Mouse (Mus musculus): ENCODE measurements around the gene Mmrn1. TPM values are rescaled to one million over a fixed set of nuclear protein-coding genes. Genes with fewer than 3 reads are reported as not detected.

Mmrn1 gene
- polyA plus RNA-seq, 1 experiment from 2014 or later, result 9.9 TPM

GRCm38 (mm10) chr6:60979039-60979438, 54.3 kb downstream of the Mmrn1 start:
- H3K4me2 ChIP-seq (ENCODE audit: low read depth, low read length), result no peak overlapping the region
- no peaks in the 10 kb centered on the region for H3K4me1 ChIP-seq (ENCODE audit: control insufficient read depth, insufficient read depth, low read length)
- no peak for DNase-seq (ENCODE audit: low spot score)
- no peaks in the 10 kb centered on the region for H3K36me3 ChIP-seq (ENCODE audit: control insufficient read depth, insufficient read depth, low read length)
- no peak overlapping the region for H3K4me3 ChIP-seq (ENCODE audit: low read depth, low read length)
- WGBS, result 83% methylated on average over 2 of the region's 2 CpGs
- H3K9me3 ChIP-seq (ENCODE audit: control insufficient read depth, low read length), result no peaks in the 10 kb centered on the region
- no peak overlapping the region for H3K9ac ChIP-seq (ENCODE audit: low read depth, low read length)
- no peak overlapping the region for H3K27ac ChIP-seq (replicated peaks; ENCODE audit: low read depth, low read length)
- no peak for ATAC-seq (ENCODE audit: low read depth)
- no peaks in the 10 kb centered on the region for H3K27me3 ChIP-seq (replicated peaks; ENCODE audit: control insufficient read depth, insufficient read depth, low read length)

- Histone ChIP-seq H3K27ac (replicated peaks; ENCODE audit: low read depth, low read length) (no peak overlapping the region), H3K4me1 (ENCODE audit: control insufficient read depth, insufficient read depth, low read length) (no peaks in the 10 kb centered on the region), H3K9me3 (ENCODE audit: control insufficient read depth, low read length) (no peaks in the 10 kb centered on the region), H3K36me3 (ENCODE audit: control insufficient read depth, insufficient read depth, low read length) (no peaks in the 10 kb centered on the region), H3K9ac (ENCODE audit: low read depth, low read length) (no peak overlapping the region), H3K27me3 (replicated peaks; ENCODE audit: control insufficient read depth, insufficient read depth, low read length) (no peaks in the 10 kb centered on the region), H3K4me2 (ENCODE audit: low read depth, low read length) (no peak overlapping the region), H3K4me3 (ENCODE audit: low read depth, low read length) (no peak overlapping the region)
- DNase-seq (ENCODE audit: low spot score), result no peak
- 73% methylated on average over 1 of the region's 1 CpGs for WGBS
- no peak for ATAC-seq (ENCODE audit: low read depth)
These were observed 59.6 kb downstream of the Mmrn1 start for GRCm38 (mm10) chr6:60984360-60984759.

GRCm38 (mm10) chr6:60985919-60986318, 61.1 kb downstream of the Mmrn1 start:
- H3K9ac ChIP-seq (ENCODE audit: low read depth, low read length), result no peak overlapping the region
- no peaks in the 10 kb centered on the region for H3K9me3 ChIP-seq (ENCODE audit: control insufficient read depth, low read length)
- no peaks in the 10 kb centered on the region for H3K27me3 ChIP-seq (replicated peaks; ENCODE audit: control insufficient read depth, insufficient read depth, low read length)
- no peak overlapping the region for H3K27ac ChIP-seq (replicated peaks; ENCODE audit: low read depth, low read length)
- DNase-seq (ENCODE audit: low spot score) (peak; percentile 36), ATAC-seq (ENCODE audit: low read depth) (no peak)
- H3K4me3 ChIP-seq (ENCODE audit: low read depth, low read length), result no peak overlapping the region
- H3K4me2 ChIP-seq (ENCODE audit: low read depth, low read length), result no peak overlapping the region
- no peaks in the 10 kb centered on the region for H3K36me3 ChIP-seq (ENCODE audit: control insufficient read depth, insufficient read depth, low read length)
- H3K4me1 ChIP-seq (ENCODE audit: control insufficient read depth, insufficient read depth, low read length), result no peaks in the 10 kb centered on the region
- 38% methylated on average over 2 of the region's 2 CpGs for WGBS

GRCm38 (mm10) chr6:60986914-60987313, 62.1 kb downstream of the Mmrn1 start:
- H3K9me3 ChIP-seq (ENCODE audit: control insufficient read depth, low read length), result no peaks in the 10 kb centered on the region
- no peak for ATAC-seq (ENCODE audit: low read depth)
- no peak overlapping the region for H3K4me2 ChIP-seq (ENCODE audit: low read depth, low read length)
- no peaks in the 10 kb centered on the region for H3K36me3 ChIP-seq (ENCODE audit: control insufficient read depth, insufficient read depth, low read length)
- H3K4me1 ChIP-seq (ENCODE audit: control insufficient read depth, insufficient read depth, low read length), result no peaks in the 10 kb centered on the region
- DNase-seq (ENCODE audit: low spot score), result no peak
- H3K27ac ChIP-seq (replicated peaks; ENCODE audit: low read depth, low read length), result no peak overlapping the region
- no peak overlapping the region for H3K4me3 ChIP-seq (ENCODE audit: low read depth, low read length)
- H3K27me3 ChIP-seq (replicated peaks; ENCODE audit: control insufficient read depth, insufficient read depth, low read length), result no peaks in the 10 kb centered on the region
- 85% methylated on average over 11 of the region's 11 CpGs for WGBS
- H3K9ac ChIP-seq (ENCODE audit: low read depth, low read length), result no peak overlapping the region

GRCm38 (mm10) chr6:60987804-60988203, 63.0 kb downstream of the Mmrn1 start:
- H3K9me3 ChIP-seq (ENCODE audit: control insufficient read depth, low read length), result no peaks in the 10 kb centered on the region
- H3K36me3 ChIP-seq (ENCODE audit: control insufficient read depth, insufficient read depth, low read length), result no peaks in the 10 kb centered on the region
- 90% methylated on average over 3 of the region's 3 CpGs for WGBS
- H3K4me3 ChIP-seq (ENCODE audit: low read depth, low read length), result no peak overlapping the region
- H3K27me3 ChIP-seq (replicated peaks; ENCODE audit: control insufficient read depth, insufficient read depth, low read length), result no peaks in the 10 kb centered on the region
- no peak overlapping the region for H3K27ac ChIP-seq (replicated peaks; ENCODE audit: low read depth, low read length)
- H3K9ac ChIP-seq (ENCODE audit: low read depth, low read length), result no peak overlapping the region
- H3K4me1 ChIP-seq (ENCODE audit: control insufficient read depth, insufficient read depth, low read length), result no peaks in the 10 kb centered on the region
- ATAC-seq (ENCODE audit: low read depth) (no peak), DNase-seq (ENCODE audit: low spot score) (no peak)
- H3K4me2 ChIP-seq (ENCODE audit: low read depth, low read length), result no peak overlapping the region

GRCm38 (mm10) chr6:60992366-60992765, 67.6 kb downstream of the Mmrn1 start:
- H3K27ac ChIP-seq (replicated peaks; ENCODE audit: low read depth, low read length), result no peak overlapping the region

GRCm38 (mm10) chr6:60993386-60994108, 68.8 kb downstream of the Mmrn1 start:
- WGBS, result 76% methylated on average over 4 of the region's 4 CpGs
- Histone ChIP-seq H3K9ac (ENCODE audit: low read depth, low read length) (no peak overlapping the region), H3K27ac (replicated peaks; ENCODE audit: low read depth, low read length) (no peak overlapping the region), H3K27me3 (replicated peaks; ENCODE audit: control insufficient read depth, insufficient read depth, low read length) (no peaks in the 10 kb centered on the region), H3K36me3 (ENCODE audit: control insufficient read depth, insufficient read depth, low read length) (no peaks in the 10 kb centered on the region), H3K9me3 (ENCODE audit: control insufficient read depth, low read length) (no peaks in the 10 kb centered on the region), H3K4me1 (ENCODE audit: control insufficient read depth, insufficient read depth, low read length) (no peaks in the 10 kb centered on the region), H3K4me3 (ENCODE audit: low read depth, low read length) (no peak overlapping the region), H3K4me2 (ENCODE audit: low read depth, low read length) (no peak overlapping the region)
- no peak for ATAC-seq (ENCODE audit: low read depth)
- no peak for DNase-seq (ENCODE audit: low spot score)

More at GRCm38 (mm10) chr6:60992366-60992765, 67.6 kb downstream of the Mmrn1 start:
- Histone ChIP-seq H3K4me2 (ENCODE audit: low read depth, low read length) (no peak overlapping the region), H3K27me3 (replicated peaks; ENCODE audit: control insufficient read depth, insufficient read depth, low read length) (no peaks in the 10 kb centered on the region), H3K9me3 (ENCODE audit: control insufficient read depth, low read length) (no peaks in the 10 kb centered on the region), H3K4me3 (ENCODE audit: low read depth, low read length) (no peak overlapping the region), H3K9ac (ENCODE audit: low read depth, low read length) (no peak overlapping the region), H3K36me3 (ENCODE audit: control insufficient read depth, insufficient read depth, low read length) (no peaks in the 10 kb centered on the region), H3K4me1 (ENCODE audit: control insufficient read depth, insufficient read depth, low read length) (no peaks in the 10 kb centered on the region)
- 88% methylated on average over 1 of the region's 1 CpGs for WGBS
- DNase-seq (ENCODE audit: low spot score) (no peak), ATAC-seq (ENCODE audit: low read depth) (no peak)

GRCm38 (mm10) chr6:60994114-60994513, 69.3 kb downstream of the Mmrn1 start:
- Histone ChIP-seq H3K4me3 (ENCODE audit: low read depth, low read length) (no peak overlapping the region), H3K36me3 (ENCODE audit: control insufficient read depth, insufficient read depth, low read length) (no peaks in the 10 kb centered on the region), H3K27ac (replicated peaks; ENCODE audit: low read depth, low read length) (no peak overlapping the region), H3K9me3 (ENCODE audit: control insufficient read depth, low read length) (no peaks in the 10 kb centered on the region), H3K4me1 (ENCODE audit: control insufficient read depth, insufficient read depth, low read length) (no peaks in the 10 kb centered on the region), H3K4me2 (ENCODE audit: low read depth, low read length) (no peak overlapping the region; the same call in 1 of the 2 replicates), H3K9ac (ENCODE audit: low read depth, low read length) (no peak overlapping the region), H3K27me3 (replicated peaks; ENCODE audit: control insufficient read depth, insufficient read depth, low read length) (no peaks in the 10 kb centered on the region)
- no peak for DNase-seq (ENCODE audit: low spot score)
- ATAC-seq (ENCODE audit: low read depth), result no peak
- WGBS, result 23% methylated on average over 6 of the region's 6 CpGs

- H3K4me1 ChIP-seq (ENCODE audit: control insufficient read depth, insufficient read depth, low read length), result no peaks in the 10 kb centered on the region
- H3K9me3 ChIP-seq (ENCODE audit: control insufficient read depth, low read length), result no peaks in the 10 kb centered on the region
- no peak overlapping the region for H3K27ac ChIP-seq (replicated peaks; ENCODE audit: low read depth, low read length)
- no peaks in the 10 kb centered on the region for H3K36me3 ChIP-seq (ENCODE audit: control insufficient read depth, insufficient read depth, low read length)
- DNase-seq (ENCODE audit: low spot score) (no peak), ATAC-seq (ENCODE audit: low read depth) (no peak)
- WGBS, result 42% methylated on average over 10 of the region's 10 CpGs
- H3K4me2 ChIP-seq (ENCODE audit: low read depth, low read length), result no peak overlapping the region; the same call in 1 of the 2 replicates
- H3K4me3 ChIP-seq (ENCODE audit: low read depth, low read length), result no peak overlapping the region
- H3K9ac ChIP-seq (ENCODE audit: low read depth, low read length), result no peak overlapping the region
- H3K27me3 ChIP-seq (replicated peaks; ENCODE audit: control insufficient read depth, insufficient read depth, low read length), result no peaks in the 10 kb centered on the region
These were observed 69.7 kb downstream of the Mmrn1 start for GRCm38 (mm10) chr6:60994521-60994920.

Measured in embryonic facial prominence, embryonic 14.5 days (tissue).